Mouse (Mus musculus): Measurements from ENCODE around the gene Asphd2.

DNA sequence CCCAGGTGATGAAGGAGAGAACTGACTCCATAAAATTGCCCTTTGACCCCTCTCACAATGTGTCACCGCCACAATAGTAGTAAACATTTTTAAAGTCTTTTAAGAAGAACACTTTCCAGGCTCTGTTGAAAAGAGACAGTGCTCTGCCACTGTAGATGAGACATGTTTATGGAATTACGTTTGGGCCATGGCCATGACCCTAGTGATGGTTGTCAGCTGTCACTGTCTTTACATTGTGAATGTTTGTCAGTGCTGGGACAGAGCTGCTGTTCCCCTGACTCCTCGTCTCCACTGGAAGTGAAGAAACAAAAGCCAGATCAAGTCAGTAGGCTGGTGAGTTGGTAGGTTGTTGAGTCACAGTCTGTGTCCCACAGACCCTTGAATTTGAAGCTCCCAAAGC lies 7.8 kb upstream of the Asphd2 start:
- no peak for TF ChIP-seq POLR2A (IDR thresholded peaks at IDR 0.05; ENCODE audit: borderline replicate concordance, extremely low read depth, insufficient read depth, insufficient read length, poor library complexity, severe bottlenecking)
- no peak for TF ChIP-seq CTCF (IDR thresholded peaks at IDR 0.05; ENCODE audit: borderline replicate concordance, extremely low read depth, insufficient read depth, insufficient read length)
